Mouse (Mus musculus) stomach, embryonic 16.5 days (tissue): ENCODE measurements around the gene Kcnh5. TPM values are rescaled to one million over a fixed set of nuclear protein-coding genes. Genes with fewer than 3 reads are reported as not detected.

Experiments used
- ATAC-seq: fragments of 200-750 bp; cut with Nextera tagmentation; 2 replicates; pipeline ENCODE4 v1.8.0; 2017; ENCODE audit warnings: moderate number of reproducible peaks, moderate TSS enrichment; ENCODE audit not compliant: insufficient read depth, low FRiP score
- H3K27ac ChIP-seq: fragments of 300-500 bp; sonication (generic); 2 replicates; pipeline ENCODE4 v1.5.1; 2014; ENCODE audit warnings: low read length
- H3K27me3 ChIP-seq: fragments of 300-500 bp; sonication (generic); 2 replicates; pipeline ENCODE4 v1.6.1; 2014; ENCODE audit warnings: low read length, control low read depth, mixed read lengths; ENCODE audit not compliant: control insufficient read depth, insufficient read depth
- H3K36me3 ChIP-seq: fragments of 300-500 bp; sonication (generic); 2 replicates; pipeline ENCODE4 v1.6.1; 2014; ENCODE audit warnings: low read length; ENCODE audit not compliant: control insufficient read depth, insufficient read depth
- H3K4me1 ChIP-seq: fragments of 300-500 bp; sonication (generic); 2 replicates; pipeline ENCODE4 v1.6.1; 2014; ENCODE audit warnings: low read length, control low read depth, mixed read lengths; ENCODE audit not compliant: control insufficient read depth, insufficient read depth
- H3K4me2 ChIP-seq: fragments of 300-500 bp; sonication (generic); 2 replicates; pipeline ENCODE4 v1.6.1; 2014; ENCODE audit warnings: low read depth, low read length, mixed read lengths
- H3K4me3 ChIP-seq: fragments of 300-500 bp; sonication (generic); replicated peaks from 2 replicates; pipeline ENCODE4 v1.5.1; 2014; ENCODE audit warnings: mild to moderate bottlenecking, low read length
- H3K9ac ChIP-seq: fragments of 300-500 bp; sonication (generic); 2 replicates; pipeline ENCODE4 v1.6.1; 2014; ENCODE audit warnings: low read length
- H3K9me3 ChIP-seq: fragments of 300-500 bp; sonication (generic); replicated peaks from 2 replicates; pipeline ENCODE4 v1.6.1; 2016; ENCODE audit warnings: low read length, control low read depth; ENCODE audit not compliant: control insufficient read depth
- WGBS: fragments of 180-500 bp; shearing (Covaris S2); extraction: QIAGEN DNeasy Blood & Tissue Kit; methylation state at CpG from one replicate; pipeline ENCODE4 v1.1.7; 2014; 5-methylcytosine and 5-hydroxymethylcytosine counted together
- polyA plus RNA-seq: library from polyadenylated mRNA; unstranded; fragments of >200 nt; fragmentation: Nextera tagmentation; extraction: Ambion mirVana; gene quantifications from 2 replicates; pipeline ENCODE4 v1.2.1, GENCODE M21; 2015

Gene Kcnh5
- polyA plus RNA-seq, 1 experiment from 2014 or later, result 0.13 TPM

- Histone ChIP-seq H3K9me3 (no peaks in the 10 kb centered on the region), H3K9ac (no peak overlapping the region), H3K4me2 (no peak overlapping the region), H3K4me1 (no peaks in the 10 kb centered on the region), H3K36me3 (no peaks in the 10 kb centered on the region), H3K27me3 (no peaks in the 10 kb centered on the region), H3K27ac (no peak overlapping the region), H3K4me3 (no peak overlapping the region)
- 81% methylated on average over 8 of the region's 8 CpGs for WGBS
- no peak for ATAC-seq
These were observed 144.9 kb downstream of the Kcnh5 start for GRCm38 (mm10) chr12:75031970-75032864.

- no peaks in the 10 kb centered on the region for H3K36me3 ChIP-seq
- no peak overlapping the region for H3K9ac ChIP-seq
- no peak overlapping the region for H3K4me2 ChIP-seq
- H3K4me1 ChIP-seq, result no peaks in the 10 kb centered on the region
- 83% methylated on average over 3 of the region's 3 CpGs for whole genome bisulfite sequencing
- no peak for ATAC-seq
- H3K4me3 ChIP-seq, result no peak overlapping the region
- H3K9me3 ChIP-seq, result no peaks in the 10 kb centered on the region
- H3K27ac ChIP-seq, result no peak overlapping the region
- H3K27me3 ChIP-seq, result no peaks in the 10 kb centered on the region
These were observed 205.9 kb downstream of the Kcnh5 start for GRCm38 (mm10) chr12:74971187-74971586.

GRCm38 (mm10) chr12:74969420-74969819, 207.7 kb downstream of the Kcnh5 start:
- Histone ChIP-seq H3K4me1 (no peaks in the 10 kb centered on the region), H3K9me3 (no peaks in the 10 kb centered on the region), H3K4me3 (no peak overlapping the region), H3K4me2 (no peak overlapping the region), H3K27me3 (no peaks in the 10 kb centered on the region), H3K9ac (no peak overlapping the region), H3K27ac (no peak overlapping the region), H3K36me3 (no peaks in the 10 kb centered on the region)
- ATAC-seq, result no peak
- WGBS, result 50% methylated on average over 4 of the region's 4 CpGs

- no peak overlapping the region for H3K9ac ChIP-seq
- no peak overlapping the region for H3K4me3 ChIP-seq
- 92% methylated on average over 2 of the region's 2 CpGs for WGBS
- H3K27ac ChIP-seq, result no peak overlapping the region
- no peaks in the 10 kb centered on the region for H3K27me3 ChIP-seq
- H3K4me2 ChIP-seq, result no peak overlapping the region
- no peaks in the 10 kb centered on the region for H3K4me1 ChIP-seq
- H3K36me3 ChIP-seq, result no peaks in the 10 kb centered on the region
- no peak for ATAC-seq
- H3K9me3 ChIP-seq, result no peaks in the 10 kb centered on the region
These were observed 210.9 kb downstream of the Kcnh5 start for GRCm38 (mm10) chr12:74966266-74966665.

- H3K27me3 ChIP-seq, result no peaks in the 10 kb centered on the region
- no peak for ATAC-seq
- WGBS, result 68% methylated on average over 2 of the region's 2 CpGs
These were observed 224.5 kb downstream of the Kcnh5 start for GRCm38 (mm10) chr12:74952661-74953060.

GRCm38 (mm10) chr12:74951124-74952115, 225.7 kb downstream of the Kcnh5 start:
- H3K27me3 ChIP-seq, result no peaks in the 10 kb centered on the region
- H3K9me3 ChIP-seq, result no peaks in the 10 kb centered on the region

More at GRCm38 (mm10) chr12:74952661-74953060, 224.5 kb downstream of the Kcnh5 start:
- Histone ChIP-seq H3K36me3 (no peaks in the 10 kb centered on the region), H3K4me1 (no peaks in the 10 kb centered on the region), H3K9me3 (no peaks in the 10 kb centered on the region), H3K9ac (no peak overlapping the region), H3K4me2 (no peak overlapping the region), H3K27ac (no peak overlapping the region), H3K4me3 (no peak overlapping the region)

GRCm38 (mm10) chr12:74901331-74901730, 275.8 kb downstream of the Kcnh5 start:
- Histone ChIP-seq H3K27ac (no peak overlapping the region), H3K36me3 (no peaks in the 10 kb centered on the region), H3K27me3 (no peaks in the 10 kb centered on the region), H3K9ac (no peak overlapping the region), H3K9me3 (no peaks in the 10 kb centered on the region), H3K4me2 (no peak overlapping the region), H3K4me3 (no peak overlapping the region), H3K4me1 (no peaks in the 10 kb centered on the region)
- WGBS, result 83% methylated on average over 6 of the region's 6 CpGs
- no peak for ATAC-seq

More at GRCm38 (mm10) chr12:74951124-74952115, 225.7 kb downstream of the Kcnh5 start:
- H3K4me2 ChIP-seq, result no peak overlapping the region
- H3K4me3 ChIP-seq, result no peak overlapping the region
- no peaks in the 10 kb centered on the region for H3K4me1 ChIP-seq
- no peak overlapping the region for H3K9ac ChIP-seq
- no peak for ATAC-seq
- H3K27ac ChIP-seq, result no peak overlapping the region
- WGBS, result 65% methylated on average over 9 of the region's 9 CpGs
- H3K36me3 ChIP-seq, result no peaks in the 10 kb centered on the region

GRCm38 (mm10) chr12:74900777-74901176, 276.4 kb downstream of the Kcnh5 start:
- H3K9ac ChIP-seq, result no peak overlapping the region
- H3K27me3 ChIP-seq, result no peaks in the 10 kb centered on the region
- no peaks in the 10 kb centered on the region for H3K4me1 ChIP-seq
- H3K36me3 ChIP-seq, result no peaks in the 10 kb centered on the region
- H3K9me3 ChIP-seq, result no peaks in the 10 kb centered on the region
- H3K4me2 ChIP-seq, result no peak overlapping the region
- no peak overlapping the region for H3K27ac ChIP-seq
- no peak for ATAC-seq
- no peak overlapping the region for H3K4me3 ChIP-seq

- Histone ChIP-seq H3K4me2 (no peak overlapping the region), H3K9me3 (no peaks in the 10 kb centered on the region), H3K4me1 (no peaks in the 10 kb centered on the region), H3K36me3 (no peaks in the 10 kb centered on the region), H3K27me3 (no peaks in the 10 kb centered on the region), H3K9ac (no peak overlapping the region), H3K27ac (no peak overlapping the region), H3K4me3 (no peak overlapping the region)
- WGBS, result 91% methylated on average over 4 of the region's 4 CpGs
- ATAC-seq, result no peak
These were observed 278.1 kb downstream of the Kcnh5 start for GRCm38 (mm10) chr12:74899055-74899454.
